Mouse (Mus musculus) monocyte, adult 2 months (primary cell): Measurements from ENCODE around the gene Sbp.
"Not testable (repeated sequence)": the region's sequence is repeated elsewhere in the genome, so short reads cannot be mapped to it uniquely, and the experiment has no call there.

Experiments used
- DNase-seq, 2 experiments: peaks; one replicate each; pipeline ENCODE4 v3.0.0; 2022; ENCODE audit warnings: low spot score in 2 of 2, low read depth in 1 of 2

The Sbp gene

DNA sequence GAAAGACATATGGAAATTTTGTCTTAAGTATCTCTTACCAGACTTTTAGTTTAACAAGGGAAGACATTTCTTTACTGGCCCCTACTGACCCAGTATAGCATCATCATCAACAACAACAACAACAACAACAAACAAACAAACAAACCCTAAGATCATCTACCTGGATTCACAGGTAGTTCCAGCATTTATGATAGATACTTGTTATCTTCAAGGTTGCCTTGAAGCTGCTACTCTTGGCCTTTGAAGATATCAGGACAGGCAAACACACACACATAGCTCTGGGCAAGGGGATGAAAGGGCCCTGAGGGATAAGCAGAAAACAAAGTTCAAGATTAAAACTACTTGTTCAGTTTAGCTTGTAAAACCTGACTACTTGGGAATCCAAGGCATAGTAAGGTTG, at the start of gene Sbp:
Gene Sbp, plus strand, starts transcription at position 301 of the 400 bp plus-strand sequence.
- no peak for DNase-seq

- DNase-seq = not testable (repeated sequence)
These were observed 24.3 kb upstream of the Sbp start, which contains the start of gene Dcpp3 for GRCm38 (mm10) chr17:23917158-23917557. Dcpp3 (plus strand) TSS chr17:23917458.

- peak; percentile 75 to 80 for DNase-seq
These were observed 16.9 kb upstream of the Sbp start for GRCm38 (mm10) chr17:23924531-23925007.

GRCm38 (mm10) chr17:23925090-23925493, 16.4 kb upstream of the Sbp start:
- peak in 1 of 2 experiments; percentile 6 for DNase-seq

DNA sequence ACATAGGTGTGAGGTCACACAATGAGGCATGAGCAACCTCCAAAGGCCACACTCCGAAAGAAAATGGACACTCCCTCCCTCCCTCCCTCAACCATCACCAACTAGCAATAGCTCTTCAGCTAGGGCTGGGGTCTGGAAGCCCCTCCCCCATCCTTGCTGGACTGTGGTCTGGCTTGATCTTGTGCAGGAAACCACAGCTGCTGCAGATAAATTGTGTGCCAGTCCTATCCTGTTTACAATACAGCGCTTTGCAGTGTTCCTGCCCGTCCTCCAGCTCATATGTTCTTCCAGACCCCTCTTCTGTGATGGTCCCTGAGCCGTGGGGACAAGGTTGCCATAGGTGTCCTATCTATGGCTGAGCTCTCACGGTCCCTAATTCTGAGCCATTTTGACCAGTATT, 10.3 kb upstream of the Sbp start:
- DNase-seq = no peak

GRCm38 (mm10) chr17:23947486-23947885, 6.0 kb downstream of the Sbp start:
- not testable (repeated sequence) for DNase-seq

GRCm38 (mm10) chr17:23949068-23949467, 7.6 kb downstream of the Sbp start:
- no peak for DNase-seq

- DNase-seq = not testable (repeated sequence)
These were observed 9.4 kb downstream of the Sbp start for GRCm38 (mm10) chr17:23950828-23951227.

- no peak for DNase-seq
These were observed 13.7 kb downstream of the Sbp start, which contains the start of gene Sbpl for GRCm38 (mm10) chr17:23955174-23955573. Sbpl (minus strand) TSS chr17:23955274.

DNA sequence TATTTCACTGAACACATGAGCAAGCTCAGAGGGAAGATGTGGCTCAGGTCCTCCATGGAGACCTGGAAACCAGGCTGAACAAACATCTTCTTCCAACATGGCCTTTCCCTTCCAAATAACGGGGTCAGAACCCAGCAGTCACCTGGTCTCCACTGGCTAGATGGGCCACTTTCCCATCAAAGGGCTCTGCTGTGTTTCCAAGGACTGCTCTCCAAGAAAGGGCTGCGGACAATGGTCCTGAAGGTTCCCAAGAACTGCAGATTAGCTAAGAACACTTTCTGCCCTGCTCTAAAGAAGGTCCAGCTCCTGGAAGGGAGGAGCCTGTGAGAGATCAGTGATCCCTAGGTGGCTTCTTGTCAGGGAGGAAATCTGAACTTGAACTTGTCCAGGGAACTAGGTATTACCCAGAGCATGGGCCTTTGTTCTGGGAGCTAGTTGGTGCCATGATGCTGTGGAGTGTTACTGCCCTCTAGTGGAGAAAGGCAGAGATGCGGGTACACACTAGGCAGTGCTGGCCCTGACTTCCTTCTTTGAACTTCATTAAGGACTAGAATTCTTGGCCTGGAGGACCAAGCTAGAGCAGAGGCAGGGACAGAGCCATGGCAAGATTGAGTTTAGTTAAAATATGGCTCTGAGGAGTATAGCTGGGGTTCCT, 18.7 kb downstream of the Sbp start:
- peak; percentile 29 to 73 for DNase-seq

GRCm38 (mm10) chr17:23961573-23962122, 20.2 kb downstream of the Sbp start:
- no peak for DNase-seq

DNA sequence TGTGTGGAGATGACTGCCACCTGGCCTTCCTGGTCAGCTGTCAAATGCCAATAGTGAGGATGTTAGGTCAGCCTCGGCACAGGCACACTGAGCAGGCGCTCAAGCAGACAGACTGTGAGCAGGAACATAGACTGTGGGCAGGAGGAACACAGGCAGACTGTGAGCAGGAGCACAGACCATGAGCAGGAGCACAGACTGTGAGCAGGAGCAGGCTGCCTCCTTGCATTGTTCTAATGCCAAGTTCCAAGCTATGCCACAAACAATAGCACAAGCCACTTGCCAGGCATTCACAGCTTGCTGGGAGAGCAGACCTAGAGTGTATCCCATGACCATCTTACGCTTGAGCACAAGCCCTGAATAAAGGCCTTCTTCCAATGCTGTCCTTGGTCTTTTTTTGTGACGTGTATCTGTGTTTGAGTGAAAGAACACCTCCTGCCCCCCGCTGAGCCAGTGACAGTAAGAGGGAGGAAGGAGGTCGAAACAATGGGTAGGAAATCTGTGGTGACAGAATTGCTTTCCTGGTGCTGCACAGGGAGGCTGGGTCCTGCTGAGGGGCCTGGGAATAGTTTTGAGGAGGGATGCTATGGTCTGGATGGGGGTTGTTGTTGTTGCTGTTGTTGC, 24.4 kb downstream of the Sbp start:
- no peak for DNase-seq

- DNase-seq = peak; percentile 75 to 76
These were observed 25.4 kb downstream of the Sbp start for GRCm38 (mm10) chr17:23966658-23967401.

DNA sequence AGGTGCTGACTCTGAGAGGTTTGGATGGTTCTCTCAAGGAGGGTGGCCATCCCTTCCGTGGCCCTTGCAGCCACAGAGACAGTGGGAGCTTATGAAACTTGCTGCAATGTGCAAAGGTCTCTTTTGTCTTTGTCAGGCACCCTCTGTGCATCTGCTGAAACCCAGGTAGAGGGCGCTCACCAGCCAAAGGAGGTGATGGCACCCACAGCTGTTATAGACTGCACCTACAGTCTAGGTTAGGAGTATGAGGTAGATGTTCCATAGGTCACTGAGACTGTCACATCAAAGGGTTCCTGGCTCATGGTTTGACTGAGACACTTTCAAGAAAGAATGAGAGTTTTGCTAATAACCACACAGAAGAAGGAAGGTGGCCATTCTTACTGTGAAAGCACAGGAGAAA, 27.3 kb downstream of the Sbp start:
- DNase-seq = no peak

DNA sequence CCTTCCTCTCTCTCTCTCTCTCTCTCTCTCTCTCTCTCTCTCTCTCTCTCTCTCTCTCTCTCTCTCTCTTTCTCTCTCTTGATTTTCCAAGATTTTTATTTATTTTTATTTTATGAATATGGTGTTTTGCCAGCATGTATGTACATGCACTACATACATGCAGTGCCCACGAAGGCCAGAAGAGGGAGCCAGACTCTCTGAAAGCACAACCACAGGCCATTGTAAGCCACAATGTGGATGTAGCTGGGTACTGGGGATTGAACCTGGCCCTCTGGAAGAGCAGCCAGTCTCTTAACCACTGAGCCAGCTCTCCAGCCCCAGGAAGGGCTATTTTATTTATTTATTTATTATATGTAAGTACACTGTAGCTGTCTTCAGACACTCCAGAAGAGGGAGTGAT, 27.8 kb downstream of the Sbp start:
- peak; percentile 42 to 73 for DNase-seq

DNA sequence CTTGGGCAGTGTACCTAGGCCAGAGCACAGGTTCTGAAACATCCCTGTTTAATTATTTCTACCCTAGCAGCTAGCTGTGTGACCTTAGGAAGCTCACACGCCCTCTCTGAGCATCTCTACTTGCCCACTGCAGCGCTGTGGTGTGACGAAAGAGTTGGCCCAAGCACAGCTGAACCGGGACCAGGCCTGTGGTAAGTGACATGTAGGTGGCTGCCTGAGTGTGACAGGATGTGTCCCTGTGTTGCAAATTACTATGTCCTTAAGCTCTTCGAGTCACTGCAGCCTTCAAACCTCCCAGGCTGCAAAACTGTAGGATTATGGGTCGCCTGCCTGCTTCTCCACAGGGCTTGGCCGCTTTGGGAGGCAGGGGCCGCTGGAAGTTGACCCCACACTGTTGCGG, 29.8 kb downstream of the Sbp start:
- DNase-seq = no peak

DNA sequence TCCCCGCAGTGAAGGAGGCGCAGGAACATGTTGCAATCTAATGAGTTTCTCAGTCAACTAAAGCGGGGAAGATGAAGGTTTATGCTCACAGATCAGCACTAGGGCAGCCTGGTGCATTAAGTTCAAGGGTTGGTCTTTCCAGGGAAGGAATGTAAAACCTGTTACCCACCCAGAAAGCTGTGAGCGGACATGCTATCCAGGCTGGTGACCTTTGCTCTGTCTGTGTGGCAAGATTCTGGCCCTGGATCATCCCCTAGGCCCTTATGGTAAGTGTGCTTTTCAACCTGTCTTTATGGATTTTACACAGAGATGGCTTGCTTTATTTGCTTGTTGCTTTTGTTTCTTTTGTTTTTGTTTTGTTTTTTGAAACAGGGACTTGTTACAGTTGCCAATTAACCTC, 35.2 kb downstream of the Sbp start:
- DNase-seq = no peak

DNA sequence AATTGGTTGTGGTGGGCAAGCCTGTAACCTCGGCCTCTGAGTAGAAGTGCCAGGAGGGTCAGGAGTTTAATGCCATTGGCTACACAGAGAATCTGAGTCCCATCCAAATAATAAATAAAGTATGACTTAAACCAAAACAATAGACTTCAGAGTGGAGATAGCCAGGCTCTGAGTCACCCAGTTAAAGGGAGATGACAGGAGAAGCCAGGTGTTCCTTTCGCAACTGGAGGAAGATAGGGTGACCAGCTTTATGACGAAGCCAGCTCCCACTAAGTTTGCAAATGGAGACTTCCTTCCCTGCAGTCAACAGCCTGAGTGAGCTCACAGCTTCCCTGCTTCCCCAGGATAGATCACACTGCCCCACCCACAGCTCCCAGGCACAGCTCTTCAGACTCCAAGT, 38.0 kb downstream of the Sbp start:
- DNase-seq = no peak

DNA sequence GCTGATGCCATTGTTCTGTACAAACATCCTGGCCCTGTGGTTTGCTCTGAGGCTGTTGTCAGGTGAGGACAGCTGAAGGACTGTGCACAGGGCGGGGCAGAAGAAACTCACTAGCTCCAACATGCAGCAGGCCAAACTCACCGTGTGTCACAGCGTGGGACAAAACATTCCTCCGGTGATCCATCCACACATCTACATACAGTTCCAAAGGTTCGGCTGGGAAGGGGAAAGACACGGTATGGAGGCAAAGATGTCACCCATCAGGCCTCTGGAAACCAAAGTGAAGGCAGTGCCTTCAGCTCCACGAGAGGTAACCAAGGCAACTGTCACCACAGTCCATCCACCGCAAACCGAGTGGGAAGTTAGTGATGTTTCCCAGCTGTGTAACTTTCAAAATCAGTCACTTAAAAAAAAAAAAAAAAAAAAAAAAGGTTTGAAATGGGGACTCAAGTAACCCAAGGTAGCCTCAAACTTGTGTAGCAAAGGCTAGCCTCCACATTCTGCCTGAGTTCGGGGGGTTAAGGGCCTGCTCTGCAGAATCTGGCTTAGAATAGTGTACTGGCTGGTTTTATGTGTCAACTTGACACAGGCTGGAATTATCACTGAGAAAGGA, 38.9 kb downstream of the Sbp start, which contains the start of gene Prss30:
Gene Prss30, minus strand, starts transcription at position 270 of the 613 bp plus-strand sequence.
- peak in 1 of 2 experiments; percentile 55 for DNase-seq

DNA sequence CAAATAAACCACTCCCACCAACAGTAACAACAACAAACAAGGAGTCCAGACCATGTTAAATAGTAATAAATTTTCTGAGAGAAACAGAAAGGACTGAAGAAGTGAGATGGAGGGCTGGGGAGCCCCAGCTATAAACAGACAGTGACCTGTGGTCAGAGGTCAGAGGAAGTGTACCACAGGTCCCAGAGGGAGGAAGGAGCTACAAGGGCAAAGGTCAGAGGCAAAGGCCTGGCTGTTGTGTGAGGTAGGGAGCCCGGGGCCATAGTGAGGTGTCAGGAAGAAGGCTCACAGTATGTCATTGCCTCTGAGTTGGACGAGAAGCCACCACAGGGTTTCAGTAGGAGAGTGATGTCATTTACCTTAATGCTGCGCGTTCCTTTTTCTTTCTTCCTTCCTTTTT, 41.4 kb downstream of the Sbp start:
- peak in 1 of 2 experiments; percentile 52 for DNase-seq

DNA sequence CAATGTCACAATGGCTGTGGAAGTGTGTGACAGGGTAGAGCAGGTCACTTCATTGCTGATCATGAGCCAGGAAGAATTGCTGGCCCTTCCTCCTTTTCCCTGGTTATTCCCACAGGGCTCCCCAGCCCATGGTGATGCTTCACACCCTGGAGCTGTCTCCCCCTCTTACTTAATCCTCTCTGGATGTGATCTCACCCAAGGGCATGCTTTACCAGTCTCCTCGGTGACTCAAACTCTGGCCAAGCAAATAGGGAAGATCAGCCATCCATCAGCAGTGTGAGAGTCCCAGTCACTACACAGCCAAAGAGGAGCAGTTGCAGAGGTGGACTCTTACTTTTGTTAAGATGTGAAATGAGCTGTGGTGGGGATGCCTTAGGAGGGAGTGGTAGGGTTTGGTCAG, 43.5 kb downstream of the Sbp start:
- DNase-seq = no peak
